Mouse (Mus musculus) olfactory bulb, adult 2 months (tissue): ENCODE measurements around the gene Notch2.

ENCODE experiments used
- CTCF ChIP-seq: fragments of 200-500 bp; IDR thresholded peaks from 2 replicates; pipeline ENCODE4 v1.5.1; 2012; ENCODE audit warnings: low read depth, mild to moderate bottlenecking, low read length, moderate library complexity; ENCODE audit not compliant: insufficient read depth
- POLR2A ChIP-seq: fragments of 200-500 bp; IDR thresholded peaks from 2 replicates; pipeline ENCODE4 v1.6.1; 2012; ENCODE audit warnings: mild to moderate bottlenecking, low read depth, low read length, moderate library complexity; ENCODE audit not compliant: insufficient read depth

DNA sequence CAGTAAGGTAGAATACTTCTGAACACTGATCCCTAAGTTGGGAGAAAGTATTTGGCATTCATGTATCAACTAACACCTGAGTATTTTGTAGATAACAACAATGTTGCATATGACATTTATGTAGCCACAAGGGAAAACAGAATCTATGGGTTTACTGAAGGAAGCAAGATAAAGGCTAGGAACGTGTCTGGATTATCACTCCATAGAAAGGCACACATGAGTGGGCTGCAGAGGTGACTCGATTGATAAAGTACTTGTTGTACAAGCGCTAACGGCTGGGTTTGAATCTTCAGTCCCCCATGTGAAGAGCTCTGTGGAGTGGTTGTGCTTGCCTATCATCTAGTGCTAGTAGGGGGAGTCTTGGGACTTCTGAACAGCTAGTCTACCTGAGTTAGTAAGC is 9.8 kb upstream of the Notch2 start:
- TF ChIP-seq CTCF (no peak), POLR2A (no peak)
